Mouse (Mus musculus): Measurements from ENCODE around the gene Tctex1d1.

DNA sequence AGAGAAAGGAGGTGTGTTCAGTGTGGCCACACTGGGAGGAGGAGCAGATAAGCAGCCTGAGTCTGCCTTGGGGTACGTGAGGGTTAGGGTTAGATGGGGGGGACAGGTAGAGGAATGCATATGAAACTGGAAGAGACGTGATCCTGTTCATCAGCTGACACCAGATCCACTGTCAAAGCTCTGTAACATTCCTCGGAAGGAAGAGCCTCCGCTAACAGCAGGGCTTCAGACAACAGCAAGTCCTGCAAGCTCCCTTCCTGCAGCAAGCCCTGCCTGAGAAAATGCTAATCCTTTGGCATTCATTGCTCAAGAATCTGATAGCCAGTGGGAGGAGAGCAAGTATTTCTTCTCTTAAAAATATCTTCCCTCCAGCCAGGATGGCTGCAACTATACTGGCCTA, 35.1 kb downstream of the Tctex1d1 start:
- TF ChIP-seq MAX (IDR thresholded peaks at IDR 0.05; ENCODE audit: low read length) (no peak), CHD2 (IDR thresholded peaks at IDR 0.05; ENCODE audit: low read length) (no peak), POLR2A (IDR thresholded peaks at IDR 0.05; ENCODE audit: control insufficient read depth in 1 of 2, insufficient read depth in 1 of 2, low read depth in 1 of 2, low read length in 2 of 2, poor library complexity in 1 of 2) (no peak), CTCF (IDR thresholded peaks at IDR 0.05 in 2 of 3, conservative IDR thresholded peaks at IDR 0.05 in 1 of 3; ENCODE audit: control insufficient read depth in 1 of 3, insufficient read depth in 1 of 3, low read depth in 2 of 3, low read length in 3 of 3, poor library complexity in 1 of 3, severe bottlenecking in 1 of 3) (no peak), EP300 (IDR thresholded peaks at IDR 0.05; ENCODE audit: low read depth in 1 of 2, low read length in 2 of 2) (no peak)
